15 mouse cellular contexts compared by ENCODE assay signal in genomic region chr8:96370500-96370899, GRCm38 (mm10).
"Had no signal": no experiment of that assay in that cellular context is flagged by ENCODE, and none has a peak within 500 bp of the region (broad histone marks: within the 10 kb centered on the region; RNA-seq: fewer than 3 reads in every experiment).

No protein-coding gene starts in this region.

- H3K9me3 ChIP-seq: limb, embryonic 10.5 days; liver, embryonic 15.5 days; neural tube, embryonic 12.5 days had no signal

- H3K27ac ChIP-seq: kidney, postnatal 0 days; layer of hippocampus, adult 2 months; left cerebral cortex, adult 2 months; limb, embryonic 10.5 days; liver, embryonic 15.5 days; neural tube, embryonic 12.5 days; stomach, postnatal 0 days had no signal

- H3K4me1 ChIP-seq: liver, embryonic 15.5 days; neural tube, embryonic 12.5 days had no signal

- H3K9ac ChIP-seq: liver, embryonic 15.5 days; lung, embryonic 14.5 days; neural tube, embryonic 12.5 days had no signal

- DNase-seq: kidney, adult 18-20 months; kidney, postnatal 4 days; lung, embryonic 14.5 days; lung, postnatal 10 days; lung, postnatal 4 days; thymus, adult 18-20 months; thymus, postnatal 14 days had no signal

- H3K4me3 ChIP-seq: layer of hippocampus, adult 2 months; left cerebral cortex, adult 2 months; limb, embryonic 10.5 days; liver, embryonic 15.5 days; neural tube, embryonic 12.5 days had no signal

- H3K27me3 ChIP-seq: liver, embryonic 15.5 days; neural tube, embryonic 12.5 days had no signal

- H3K4me2 ChIP-seq: liver, embryonic 11.5 days; liver, embryonic 15.5 days; lung, embryonic 14.5 days; neural tube, embryonic 12.5 days had no signal

- H3K36me3 ChIP-seq: limb, embryonic 10.5 days; liver, embryonic 15.5 days; neural tube, embryonic 12.5 days had no signal
